Mouse (Mus musculus): ENCODE results near the gene Iscu.
"Not testable (repeated sequence)": the region's sequence is repeated elsewhere in the genome, so short reads cannot be mapped to it uniquely, and the experiment has no call there.

Iscu gene

DNA sequence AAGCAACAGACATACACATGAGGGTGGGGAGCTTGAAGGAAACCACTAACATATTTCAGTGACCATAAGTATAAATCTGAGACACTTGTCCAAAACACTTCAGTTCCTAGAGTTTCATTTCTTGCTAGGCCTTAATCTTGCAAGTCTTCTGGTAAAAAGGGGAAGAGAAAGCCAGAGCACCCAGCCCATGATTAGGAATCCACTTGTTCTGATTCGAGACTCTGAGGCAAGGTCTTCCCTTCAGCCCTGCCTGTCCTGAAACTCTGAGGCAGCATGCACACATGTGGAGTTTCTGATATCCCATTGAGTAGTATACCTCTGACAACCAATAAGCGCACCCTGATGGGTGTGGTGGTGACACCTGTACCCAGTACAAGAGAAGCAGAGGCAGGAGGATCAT lies 11.0 kb upstream of the Iscu start:
- no peak for DNase-seq

GRCm38 (mm10) chr5:113764426-113764825 lies 8.1 kb upstream of the Iscu start:
- DNase-seq = no peak

DNA sequence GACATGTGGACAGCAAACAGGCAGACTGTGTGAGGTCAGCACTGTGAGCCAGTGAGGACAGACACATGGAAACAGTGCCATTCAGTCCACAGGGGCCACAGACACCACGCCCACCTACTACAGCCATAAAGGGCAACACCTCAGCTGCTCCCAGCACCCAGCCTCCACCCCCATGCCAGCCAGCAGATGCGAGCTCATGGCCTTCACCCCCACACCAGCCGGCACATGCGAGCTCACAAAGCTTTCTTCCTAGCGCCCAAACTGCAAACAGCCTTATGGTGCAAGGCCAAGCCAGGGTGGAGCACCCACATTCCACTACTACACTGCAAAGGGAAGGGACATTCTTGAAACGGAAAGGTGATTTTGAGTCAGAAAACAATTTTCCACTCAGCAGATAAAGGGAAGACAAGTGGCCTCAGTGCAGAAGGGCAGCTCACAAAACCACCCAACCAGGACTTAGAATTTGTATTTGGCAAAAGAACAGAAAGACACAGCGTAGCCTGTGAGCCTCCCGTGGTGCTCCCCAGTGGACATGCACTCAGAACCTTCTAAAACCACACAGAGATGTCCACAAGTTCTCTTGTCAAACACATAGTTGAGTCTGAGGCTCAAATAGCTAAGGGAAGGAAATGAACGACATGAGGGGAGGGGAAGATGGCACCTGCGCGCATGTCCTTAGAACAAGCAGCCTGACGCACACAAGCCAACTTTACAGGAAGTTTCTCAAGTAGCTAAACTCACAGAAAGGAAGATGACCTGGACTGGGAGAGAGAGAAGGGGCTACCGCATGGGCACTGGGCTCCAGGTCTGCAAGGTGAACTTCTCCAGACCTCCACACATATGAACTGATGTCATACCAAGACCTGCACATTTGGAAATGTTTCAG lies 6.7 kb upstream of the Iscu start:
- no peak for DNase-seq

GRCm38 (mm10) chr5:113768806-113769205 lies 3.7 kb upstream of the Iscu start:
- no peak for DNase-seq

GRCm38 (mm10) chr5:113771213-113772162 lies 1.1 kb upstream of the Iscu start:
- peak; percentile 83 to 84 for DNase-seq

GRCm38 (mm10) chr5:113772905-113773519 lies 464 bp downstream of the Iscu start:
- DNase-seq = no peak

- DNase-seq = peak; percentile 88 to 91
These were observed 1.1 kb downstream of the Iscu start for GRCm38 (mm10) chr5:113773664-113774063.

GRCm38 (mm10) chr5:113775585-113775984 lies 3.0 kb downstream of the Iscu start:
- DNase-seq = no peak

- DNase-seq = no peak
These were observed 3.8 kb downstream of the Iscu start for GRCm38 (mm10) chr5:113776128-113776895.

- DNase-seq = peak in 1 of 2 experiments; percentile 14
These were observed 4.3 kb downstream of the Iscu start for GRCm38 (mm10) chr5:113776896-113777226.

- DNase-seq = peak; percentile 33 to 46
These were observed 5.2 kb downstream of the Iscu start for GRCm38 (mm10) chr5:113777728-113778127.

DNA sequence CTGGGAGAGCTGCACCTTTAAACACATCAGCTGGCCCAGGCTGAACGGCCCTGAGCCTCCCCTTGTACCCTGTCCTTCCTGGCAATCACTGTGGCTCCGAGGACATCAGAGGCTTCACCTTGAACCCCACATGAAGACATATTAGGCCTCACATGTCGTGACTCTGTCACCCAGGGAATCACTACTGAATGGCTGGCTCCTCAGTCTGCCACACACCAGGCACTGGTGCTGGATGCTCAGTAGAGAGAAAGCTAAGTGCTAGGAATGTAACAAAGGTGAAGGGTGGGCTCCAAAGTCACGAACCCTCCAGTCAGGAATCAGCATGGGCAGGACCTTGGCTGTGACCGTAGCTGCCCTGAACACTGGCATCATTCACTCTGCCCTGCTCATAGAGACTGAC lies 7.0 kb downstream of the Iscu start:
- no peak for DNase-seq

DNA sequence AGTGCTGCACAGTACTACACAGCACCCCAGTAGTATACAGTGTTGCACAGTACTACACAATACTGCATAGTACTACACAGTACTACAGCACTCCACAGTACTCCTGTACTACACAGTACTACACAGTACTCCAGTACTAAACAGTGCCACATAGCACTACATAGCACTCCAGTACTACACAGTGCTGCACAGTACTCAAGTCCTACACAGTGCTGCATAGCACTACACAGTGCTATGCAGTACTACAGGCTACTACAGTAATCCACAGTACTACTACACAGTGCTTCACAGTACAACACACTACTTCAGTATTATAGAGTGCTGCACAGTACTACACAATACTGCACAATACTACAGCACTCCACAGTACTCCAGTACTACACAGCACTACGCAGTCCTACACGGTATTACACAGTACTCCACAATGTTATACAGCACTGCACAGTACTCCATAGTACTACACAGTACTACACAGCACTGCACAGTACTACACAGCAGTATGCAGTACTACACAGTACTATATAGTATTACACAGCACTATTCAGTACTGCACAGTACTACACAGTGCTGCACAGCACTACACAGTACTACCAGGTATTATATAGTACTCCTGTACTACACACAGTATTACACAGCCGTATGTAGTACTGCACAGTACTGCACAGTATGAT lies 7.7 kb downstream of the Iscu start:
- DNase-seq = no peak

DNA sequence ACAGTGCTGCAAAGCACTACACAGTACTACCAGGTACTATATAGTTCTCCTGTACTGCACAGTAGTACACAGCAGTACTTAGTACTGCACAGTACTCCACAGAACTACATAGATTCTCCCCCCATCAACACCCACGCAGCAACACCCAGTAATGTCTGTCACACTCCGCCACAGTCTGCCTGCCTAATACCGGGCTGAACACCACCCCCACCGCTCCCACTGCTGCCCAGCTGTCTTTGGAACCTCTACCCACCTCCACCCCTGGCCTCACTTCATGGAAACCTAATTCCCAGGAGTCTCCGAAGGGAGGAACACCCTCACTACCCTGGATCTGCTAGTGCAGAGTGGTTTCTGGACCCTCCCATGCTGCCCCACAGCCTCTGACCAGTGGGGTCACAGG lies 8.2 kb downstream of the Iscu start:
- DNase-seq = no peak

DNA sequence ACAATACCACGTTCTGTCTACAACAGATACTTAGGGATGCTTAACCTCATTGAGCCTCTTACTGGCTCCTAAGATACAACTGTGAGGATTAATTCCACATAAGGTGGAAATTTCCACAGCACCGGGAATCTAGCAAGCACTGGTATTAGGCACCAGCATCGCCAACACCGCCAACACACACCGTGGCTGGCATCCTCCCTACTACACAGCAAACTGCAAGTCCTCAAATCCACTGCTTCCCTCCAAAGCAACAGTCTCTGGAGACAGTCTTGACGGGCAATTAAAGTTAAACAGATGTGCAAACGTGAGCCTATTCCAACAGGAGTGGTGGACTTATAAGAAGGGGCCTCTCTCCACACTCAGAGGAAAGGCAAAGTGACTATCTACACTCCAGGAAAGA lies 8.7 kb downstream of the Iscu start:
- DNase-seq = no peak

GRCm38 (mm10) chr5:113781875-113782274 lies 9.3 kb downstream of the Iscu start:
- no peak for DNase-seq

DNA sequence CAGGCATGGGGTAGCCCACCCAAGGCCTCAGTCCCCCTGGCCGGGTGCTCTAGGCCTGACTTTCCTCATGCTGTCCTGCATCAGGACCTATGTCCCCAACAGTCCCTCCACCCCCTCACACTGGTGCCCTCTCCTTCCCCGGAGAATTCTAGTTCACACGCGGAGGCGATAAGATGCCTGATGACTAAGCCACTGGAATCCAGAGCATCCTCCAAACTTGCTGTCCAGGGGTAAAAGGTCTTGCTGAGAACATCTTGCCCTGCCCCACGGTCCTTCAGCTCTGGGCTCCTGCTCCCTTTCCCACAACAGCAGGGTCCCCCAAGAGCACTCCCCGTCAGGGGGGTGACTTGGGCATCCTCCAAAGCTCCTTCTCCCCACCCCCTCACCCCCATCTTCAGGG lies 10.1 kb downstream of the Iscu start:
- no peak for DNase-seq

- no peak for DNase-seq
These were observed 11.0 kb downstream of the Iscu start for GRCm38 (mm10) chr5:113783581-113784001.

DNA sequence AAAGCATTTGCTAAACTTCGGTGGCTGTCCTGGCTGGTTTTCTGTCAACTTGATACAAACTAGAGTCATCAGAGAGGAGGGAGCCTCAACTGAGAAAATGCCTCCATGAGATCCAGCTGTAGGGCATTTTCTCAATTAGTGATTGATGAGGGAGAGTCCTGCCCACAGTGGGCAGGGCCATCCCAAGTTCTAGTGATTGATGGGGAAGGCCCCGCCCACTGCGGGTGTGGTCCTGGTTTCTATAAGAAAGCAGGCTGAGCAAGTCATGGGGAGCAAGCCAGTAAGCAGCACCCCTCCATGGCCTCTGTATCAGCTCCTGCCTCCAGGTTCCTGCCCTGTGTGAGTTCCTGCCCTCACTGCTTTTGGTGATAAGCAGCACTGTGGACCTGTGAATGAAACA lies 11.6 kb downstream of the Iscu start:
- not testable (repeated sequence) for DNase-seq

DNA sequence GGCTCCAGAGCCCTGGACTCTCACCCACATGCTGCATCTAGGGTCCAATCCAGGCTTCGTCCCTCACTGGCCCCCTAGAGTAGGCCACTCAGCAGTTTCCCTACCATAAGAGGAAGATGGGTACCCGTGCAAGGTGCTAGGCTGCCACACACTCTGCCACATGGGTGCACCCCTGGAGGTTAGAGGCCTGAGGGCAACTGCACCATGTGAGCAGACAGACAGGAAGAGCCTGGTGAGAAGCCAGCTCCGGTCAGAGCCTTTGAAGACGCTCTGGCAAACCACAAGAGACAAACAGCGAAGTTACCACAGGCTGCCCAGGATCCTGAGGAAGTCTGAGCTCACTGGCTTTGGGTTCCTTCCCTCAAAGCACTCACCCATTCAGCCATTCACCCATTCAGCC lies 14.4 kb downstream of the Iscu start:
- peak; percentile 40 to 62 for DNase-seq

DNA sequence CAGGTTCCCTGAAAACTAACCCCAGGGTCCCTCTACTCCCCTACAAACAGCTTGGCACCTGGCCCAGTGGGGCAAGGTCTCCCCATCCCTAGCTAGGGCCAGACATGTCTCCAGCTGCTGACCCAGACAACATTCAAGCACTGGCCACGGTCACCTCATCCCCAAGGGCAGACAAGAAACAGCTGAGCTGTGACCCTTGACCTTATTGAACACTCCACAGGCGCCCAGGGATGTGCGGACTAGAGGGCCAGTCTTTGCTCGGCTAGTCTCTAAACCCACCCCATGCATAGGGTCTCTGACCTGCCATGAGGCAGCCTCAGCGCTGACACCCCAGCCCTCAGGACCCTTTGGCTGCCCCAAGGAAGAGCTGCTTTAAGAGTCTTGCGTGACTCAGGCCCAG lies 16.1 kb downstream of the Iscu start:
- DNase-seq = no peak

All from thymus, postnatal 36 days (tissue).